Mouse (Mus musculus) stomach, postnatal 0 days (tissue): ENCODE data around the gene Babam2. TPM values are rescaled to one million over a fixed set of nuclear protein-coding genes. Genes with fewer than 3 reads are reported as not detected.

Experiments used
- ATAC-seq: fragments of 200-750 bp; cut with Nextera tagmentation; 2 replicates; pipeline ENCODE4 v1.8.0; 2017; ENCODE audit not compliant: low FRiP score, low TSS enrichment
- DNase-seq: peaks from one replicate; pipeline ENCODE4 v3.0.0-alpha.2; 2016; ENCODE audit warnings: low spot score
- H3K27ac ChIP-seq: fragments of 300-500 bp; sonication (generic); replicated peaks from 2 replicates; pipeline ENCODE4 v1.5.1; 2014; ENCODE audit warnings: mild to moderate bottlenecking, control low read depth
- H3K27me3 ChIP-seq: fragments of 300-500 bp; sonication (generic); 2 replicates; pipeline ENCODE4 v1.6.1; 2014; ENCODE audit warnings: low read length; ENCODE audit not compliant: control insufficient read depth, insufficient read depth
- H3K36me3 ChIP-seq: fragments of 300-500 bp; sonication (generic); 2 replicates; pipeline ENCODE4 v1.6.1; 2014; ENCODE audit warnings: low read length, mixed read lengths; ENCODE audit not compliant: control insufficient read depth, insufficient read depth
- H3K4me1 ChIP-seq: fragments of 300-500 bp; sonication (generic); replicated peaks from 2 replicates; pipeline ENCODE4 v1.6.1; 2014; ENCODE audit warnings: antibody characterized with exemption; ENCODE audit not compliant: control insufficient read depth, insufficient read depth
- H3K4me2 ChIP-seq: fragments of 300-500 bp; sonication (generic); replicated peaks from 2 replicates; pipeline ENCODE4 v1.6.1; 2014; ENCODE audit warnings: low read depth, mild to moderate bottlenecking, control low read depth, moderate library complexity
- H3K4me3 ChIP-seq: fragments of 300-500 bp; sonication (generic); 2 replicates; pipeline ENCODE4 v1.5.1; 2014; ENCODE audit warnings: low read depth, low read length, control low read depth
- H3K9ac ChIP-seq: fragments of 300-500 bp; sonication (generic); 2 replicates; pipeline ENCODE4 v1.6.1; 2014; ENCODE audit warnings: mild to moderate bottlenecking, low read length, control low read depth, mixed read lengths
- H3K9me3 ChIP-seq: fragments of 300-500 bp; sonication (generic); 2 replicates; pipeline ENCODE4 v1.6.1; 2016; ENCODE audit warnings: low read length; ENCODE audit not compliant: control insufficient read depth
- CTCF ChIP-seq: IDR thresholded peaks from 2 replicates; pipeline ENCODE4 v1.5.1; 2016; ENCODE audit warnings: antibody characterized with exemption, low read depth, mild to moderate bottlenecking, moderate library complexity
- EP300 ChIP-seq: optimal IDR thresholded peaks from 2 replicates; pipeline ENCODE3; 2016; ENCODE audit warnings: antibody characterized with exemption
- WGBS: fragments of 180-500 bp; shearing (Covaris S2); extraction: QIAGEN DNeasy Blood & Tissue Kit; methylation state at CpG from one replicate; pipeline ENCODE4 v1.1.7; 2014; 5-methylcytosine and 5-hydroxymethylcytosine counted together
- polyA plus RNA-seq: library from polyadenylated mRNA; unstranded; fragments of >200 nt; fragmentation: Nextera tagmentation; extraction: Ambion mirVana; gene quantifications from 2 replicates; pipeline ENCODE4 v1.2.1, GENCODE M21; 2015

The Babam2 gene
- polyA plus RNA-seq, 1 experiment from 2014 or later, result 44.9 TPM

GRCm38 (mm10) chr5:31935936-31936335, 238.5 kb downstream of the Babam2 start:
- 82% methylated on average over 3 of the region's 3 CpGs for WGBS

GRCm38 (mm10) chr5:31936523-31936922, 239.0 kb downstream of the Babam2 start:
- Histone ChIP-seq H3K27me3 (no peaks in the 10 kb centered on the region), H3K9ac (no peak overlapping the region), H3K4me3 (no peak overlapping the region), H3K36me3 (no peaks in the 10 kb centered on the region), H3K4me1 (0 out of 2 replicates have a peak, but pooled peaks cover 5% of the 10 kb centered on the region), H3K4me2 (no peak overlapping the region), H3K9me3 (no peaks in the 10 kb centered on the region), H3K27ac (no peak overlapping the region)
- DNase-seq, result no peak
- ATAC-seq, result no peak
- no peak for TF ChIP-seq EP300
- TF ChIP-seq CTCF, result no peak
- WGBS, result 64% methylated on average over 3 of the region's 3 CpGs

More at GRCm38 (mm10) chr5:31935936-31936335, 238.5 kb downstream of the Babam2 start:
- Histone ChIP-seq H3K27ac (no peak overlapping the region), H3K27me3 (no peaks in the 10 kb centered on the region), H3K4me2 (no peak overlapping the region), H3K9me3 (no peaks in the 10 kb centered on the region), H3K36me3 (no peaks in the 10 kb centered on the region), H3K4me1 (0 out of 2 replicates have a peak, but pooled peaks cover 5% of the 10 kb centered on the region), H3K9ac (no peak overlapping the region), H3K4me3 (no peak overlapping the region)
- ATAC-seq (peak; percentile 75), DNase-seq (no peak)
- TF ChIP-seq CTCF, result peak; percentile 39; the same call in 1 of the 2 replicates
- TF ChIP-seq EP300, result no peak

- no peaks in the 10 kb centered on the region for H3K27me3 ChIP-seq
- H3K4me3 ChIP-seq, result no peak overlapping the region
- no peak for ATAC-seq
- H3K9ac ChIP-seq, result no peak overlapping the region
- no peak overlapping the region for H3K4me2 ChIP-seq
- H3K9me3 ChIP-seq, result no peaks in the 10 kb centered on the region
- peaks cover 6% of the 10 kb centered on the region; the same call in 1 of the 2 replicates for H3K4me1 ChIP-seq
- no peak for DNase-seq
- 85% methylated on average over 8 of the region's 8 CpGs for WGBS
- no peaks in the 10 kb centered on the region for H3K36me3 ChIP-seq
- no peak overlapping the region for H3K27ac ChIP-seq
- TF ChIP-seq EP300 (no peak), CTCF (no peak)
These were observed 243.4 kb downstream of the Babam2 start for GRCm38 (mm10) chr5:31940876-31941275.

GRCm38 (mm10) chr5:31947185-31947584, 249.7 kb downstream of the Babam2 start:
- ATAC-seq (no peak), DNase-seq (no peak)
- Histone ChIP-seq H3K4me1 (peaks cover 9% of the 10 kb centered on the region; the same call in 1 of the 2 replicates), H3K9ac (no peak overlapping the region), H3K27me3 (no peaks in the 10 kb centered on the region), H3K4me3 (no peak overlapping the region), H3K27ac (no peak overlapping the region; the same call in 1 of the 2 replicates), H3K36me3 (no peaks in the 10 kb centered on the region), H3K9me3 (no peaks in the 10 kb centered on the region), H3K4me2 (no peak overlapping the region)
- no peak for TF ChIP-seq EP300
- peak; percentile 32; the same call in 1 of the 2 replicates for TF ChIP-seq CTCF
- WGBS, result 23% methylated on average over 4 of the region's 4 CpGs

- H3K36me3 ChIP-seq, result no peaks in the 10 kb centered on the region
- no peaks in the 10 kb centered on the region for H3K9me3 ChIP-seq
- 43% methylated on average over 8 of the region's 8 CpGs for WGBS
- H3K4me2 ChIP-seq, result no peak overlapping the region
- TF ChIP-seq CTCF (no peak), EP300 (no peak)
- no peaks in the 10 kb centered on the region for H3K27me3 ChIP-seq
- peaks cover 7% of the 10 kb centered on the region; the same call in 1 of the 2 replicates for H3K4me1 ChIP-seq
- no peak overlapping the region for H3K9ac ChIP-seq
- H3K27ac ChIP-seq, result no peak overlapping the region
- no peak for ATAC-seq
- H3K4me3 ChIP-seq, result no peak overlapping the region
- DNase-seq, result peak; percentile 44
These were observed 251.9 kb downstream of the Babam2 start for GRCm38 (mm10) chr5:31949389-31949788.

GRCm38 (mm10) chr5:31950532-31950931, 253.0 kb downstream of the Babam2 start:
- Histone ChIP-seq H3K4me1 (peaks cover 7% of the 10 kb centered on the region; the same call in 1 of the 2 replicates), H3K4me3 (no peak overlapping the region), H3K9me3 (no peaks in the 10 kb centered on the region), H3K36me3 (no peaks in the 10 kb centered on the region), H3K27ac (no peak overlapping the region), H3K27me3 (no peaks in the 10 kb centered on the region), H3K4me2 (no peak overlapping the region), H3K9ac (no peak overlapping the region)
- no peak for ATAC-seq
- DNase-seq, result no peak
- TF ChIP-seq CTCF, result no peak
- no peak for TF ChIP-seq EP300
- WGBS, result 90% methylated on average over 4 of the region's 4 CpGs
